Mouse (Mus musculus) cerebellum, adult 11-12 months (tissue): ENCODE data around the gene Fgfr2.
A peak's percentile ranks its signal among the peaks of the same experiment; 100 is the strongest.
"Not testable (repeated sequence)": the region's sequence is repeated elsewhere in the genome, so short reads cannot be mapped to it uniquely, and the experiment has no call there.

Experiments used
- DNase-seq: peaks from one replicate; pipeline ENCODE4 v3.0.0; 2022

Gene Fgfr2

DNA sequence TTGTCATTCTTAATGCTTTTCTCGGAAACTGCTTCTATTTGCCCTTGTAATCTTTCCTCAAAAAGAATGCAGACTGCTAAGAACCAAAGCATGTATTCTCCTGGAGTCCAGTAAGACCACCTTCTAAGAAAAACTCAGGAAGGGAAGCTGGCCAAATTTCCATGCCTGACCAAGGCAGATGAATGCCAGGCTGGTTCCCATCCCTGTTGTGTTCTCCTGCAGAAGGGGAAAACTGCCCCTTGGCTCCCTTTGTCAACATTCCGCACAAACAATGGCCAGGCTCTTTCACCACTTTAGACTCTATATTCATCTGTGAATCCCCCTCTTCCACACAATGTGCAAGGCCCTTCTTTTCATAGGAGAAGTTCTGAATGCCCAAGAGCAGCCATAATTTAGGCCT lies 5.3 kb downstream of the Fgfr2 start:
- no peak for DNase-seq

DNA sequence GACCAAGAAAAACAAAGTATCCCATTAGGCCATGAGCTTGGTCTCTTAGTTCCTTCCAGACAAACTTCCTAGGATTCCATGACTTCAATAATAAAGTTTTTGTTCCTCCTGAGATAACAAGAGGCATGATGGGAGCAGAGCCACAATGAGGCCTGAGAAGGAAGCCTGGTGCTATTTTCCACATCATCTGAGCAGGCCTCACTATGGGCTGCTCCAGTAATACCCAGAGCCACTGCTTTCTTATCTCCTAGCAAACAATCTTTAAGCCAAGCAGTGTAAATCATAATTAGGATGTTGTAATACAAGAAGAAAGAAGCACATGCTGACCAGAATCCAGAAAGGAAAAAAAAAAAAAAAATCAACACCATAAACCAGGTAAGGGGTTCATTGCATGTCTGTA lies 6.6 kb downstream of the Fgfr2 start:
- no peak for DNase-seq

DNA sequence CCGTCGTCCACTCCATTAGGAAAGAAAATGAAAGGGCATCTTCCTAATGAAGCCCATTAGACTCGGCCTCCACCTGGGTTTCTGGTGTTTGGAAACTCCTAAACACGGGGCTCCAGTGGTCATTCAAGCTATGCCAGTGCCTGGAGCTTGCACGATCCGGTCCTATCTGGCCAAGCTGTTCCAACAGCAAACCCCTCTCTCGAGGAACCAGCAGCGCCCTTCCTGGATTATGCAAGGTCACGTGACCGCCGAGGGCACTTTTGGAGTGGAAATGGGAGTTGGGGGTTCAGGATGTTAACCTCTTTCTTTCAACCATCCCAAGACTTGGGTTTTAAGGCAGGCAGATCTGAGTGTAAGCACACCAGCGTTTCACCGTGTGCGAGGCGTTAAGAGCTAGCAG lies 7.3 kb downstream of the Fgfr2 start:
- no peak for DNase-seq

DNA sequence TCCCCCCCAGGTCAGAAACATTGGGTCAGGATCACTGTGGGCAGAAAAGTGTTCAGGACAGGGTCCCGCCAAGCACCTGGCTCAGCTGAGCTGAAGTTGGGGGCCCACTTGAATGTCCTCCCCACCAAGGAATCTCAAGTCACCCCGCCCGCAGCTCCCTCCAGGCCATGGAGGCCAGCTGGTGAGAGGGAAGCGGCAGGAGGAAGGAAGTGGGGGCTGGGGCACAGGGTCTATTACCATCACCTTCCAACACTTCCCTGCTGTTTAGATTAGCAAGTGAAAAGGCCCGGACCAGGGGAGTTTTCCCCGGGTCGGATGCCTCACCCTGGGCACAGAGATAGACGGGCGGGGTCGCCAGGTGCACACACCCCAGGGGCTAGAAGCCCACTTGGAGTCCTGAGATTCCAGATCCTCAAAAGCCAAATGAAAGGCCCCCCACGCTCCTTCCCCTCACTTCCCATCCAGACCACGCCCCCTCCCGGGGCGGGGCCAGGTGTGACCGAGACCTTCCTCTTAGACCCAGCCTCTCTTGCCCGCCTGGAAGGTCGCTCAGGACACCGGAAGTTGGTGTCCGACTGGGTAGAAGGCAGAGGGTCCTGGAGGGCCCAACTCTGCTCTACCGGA lies 8.2 kb downstream of the Fgfr2 start:
- DNase-seq, result peak; percentile 50

DNA sequence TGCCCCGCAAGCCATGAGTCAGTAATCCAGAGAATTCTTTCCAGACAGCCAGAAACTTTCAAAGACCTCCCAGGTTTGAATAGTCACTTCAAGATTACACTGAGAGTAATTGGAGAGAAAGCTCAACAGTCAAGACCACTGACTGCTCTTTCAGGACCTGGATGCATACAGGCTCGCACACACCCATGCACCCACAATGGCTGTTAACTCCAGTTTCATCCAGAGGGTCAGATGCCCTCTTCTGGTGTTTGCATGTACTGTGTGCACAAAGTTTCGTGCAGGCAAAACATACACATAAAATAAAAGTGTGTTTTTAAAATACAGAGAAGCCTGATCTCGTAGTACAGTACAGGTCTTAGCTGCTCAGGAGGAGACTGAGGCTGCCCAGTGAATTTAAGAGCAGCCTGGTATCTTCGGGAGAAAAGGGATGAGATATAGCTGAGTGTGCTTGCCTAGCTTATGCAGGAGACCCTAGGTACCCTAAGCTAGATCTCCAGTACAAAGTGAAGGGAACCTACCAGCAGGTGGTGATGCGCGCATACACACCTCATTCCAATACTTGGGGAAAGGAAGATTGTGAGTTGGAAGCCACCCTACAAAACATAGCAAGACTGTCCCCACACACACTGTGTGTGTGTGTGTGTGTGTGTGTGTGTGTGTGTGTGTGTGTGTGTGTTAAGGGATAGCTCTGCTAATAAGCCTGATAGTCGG lies 9.8 kb downstream of the Fgfr2 start:
- DNase-seq, result no peak

DNA sequence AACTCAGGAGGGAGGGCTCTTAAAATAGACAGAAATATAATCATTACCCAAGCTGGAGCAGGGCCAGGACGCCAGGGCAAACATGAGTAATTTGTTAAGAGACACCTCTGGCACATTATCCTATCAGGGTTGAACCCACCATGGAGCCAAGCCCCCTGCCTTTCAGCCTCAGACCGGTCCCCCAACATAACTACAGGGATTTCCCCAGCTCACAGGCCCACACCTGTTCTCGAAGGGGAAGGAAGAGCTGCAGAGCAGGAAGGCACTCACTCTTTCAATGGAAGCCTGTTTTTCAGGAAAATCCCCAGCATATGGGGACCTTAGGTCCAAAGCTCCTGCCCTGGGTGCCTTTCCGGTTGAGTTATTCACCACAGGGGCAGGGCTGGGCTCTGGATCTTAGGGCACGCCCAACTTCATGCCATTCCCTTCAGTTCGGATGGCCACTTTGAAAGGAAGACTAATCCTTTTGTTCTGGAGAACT lies 10.8 kb downstream of the Fgfr2 start:
- no peak for DNase-seq

DNA sequence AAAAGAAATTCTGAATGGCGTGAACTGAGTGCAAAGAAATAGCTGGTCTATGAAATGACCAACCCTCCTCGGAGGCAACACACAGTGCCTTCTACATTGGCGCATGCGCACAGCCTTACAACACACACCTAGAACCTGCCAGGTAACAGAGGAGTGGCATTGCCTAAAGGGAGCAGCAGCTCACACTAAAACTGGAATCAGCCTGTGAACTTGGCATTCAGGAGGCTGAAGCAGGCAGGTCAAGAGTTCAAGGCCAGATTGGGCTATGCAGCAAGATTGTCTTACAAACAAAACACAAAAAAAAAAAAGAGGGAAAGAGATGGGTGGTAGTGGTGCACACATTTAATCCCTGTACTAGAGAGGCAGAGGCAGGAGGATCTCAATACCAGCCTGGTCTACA lies 13.7 kb downstream of the Fgfr2 start:
- DNase-seq, result no peak

DNA sequence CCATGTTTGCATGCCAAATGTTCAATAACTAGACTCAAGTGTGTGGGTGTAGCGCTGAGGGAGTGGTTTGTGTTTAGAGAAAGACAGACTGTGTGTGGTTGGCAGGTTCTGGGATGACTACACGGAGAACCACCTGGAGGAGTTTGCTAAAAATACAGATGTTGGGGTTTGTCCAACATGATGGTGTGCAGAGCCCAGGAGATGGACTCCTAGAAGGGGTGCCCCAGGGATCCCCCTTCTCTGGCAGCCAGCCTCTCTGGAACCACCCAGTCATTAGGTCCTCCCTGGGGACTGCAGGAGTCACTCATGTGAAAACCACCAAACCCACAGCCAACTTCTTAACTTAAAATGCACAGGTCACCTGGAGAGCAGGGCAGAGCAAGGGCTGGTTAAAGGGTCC lies 14.5 kb downstream of the Fgfr2 start:
- no peak for DNase-seq

DNA sequence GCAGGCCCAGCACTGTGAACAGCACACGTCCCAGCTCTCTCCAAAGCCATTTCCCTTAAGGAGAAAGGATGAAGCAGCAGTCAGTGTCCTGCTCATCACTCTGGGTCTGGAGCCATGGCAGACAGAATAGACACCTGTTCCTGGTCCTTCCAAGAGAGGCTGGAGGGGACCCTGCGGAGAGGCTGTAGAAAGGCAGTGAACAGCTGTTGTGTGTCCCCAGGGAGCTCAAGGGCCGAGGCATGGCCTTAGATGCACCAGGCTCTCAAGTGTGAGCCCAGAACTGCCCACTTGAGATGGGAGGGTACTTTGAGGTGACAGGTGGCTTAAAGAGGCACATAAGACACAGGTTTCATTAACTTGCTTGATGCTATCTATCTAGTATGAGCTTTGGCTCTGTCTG lies 20.6 kb downstream of the Fgfr2 start:
- DNase-seq, result no peak

DNA sequence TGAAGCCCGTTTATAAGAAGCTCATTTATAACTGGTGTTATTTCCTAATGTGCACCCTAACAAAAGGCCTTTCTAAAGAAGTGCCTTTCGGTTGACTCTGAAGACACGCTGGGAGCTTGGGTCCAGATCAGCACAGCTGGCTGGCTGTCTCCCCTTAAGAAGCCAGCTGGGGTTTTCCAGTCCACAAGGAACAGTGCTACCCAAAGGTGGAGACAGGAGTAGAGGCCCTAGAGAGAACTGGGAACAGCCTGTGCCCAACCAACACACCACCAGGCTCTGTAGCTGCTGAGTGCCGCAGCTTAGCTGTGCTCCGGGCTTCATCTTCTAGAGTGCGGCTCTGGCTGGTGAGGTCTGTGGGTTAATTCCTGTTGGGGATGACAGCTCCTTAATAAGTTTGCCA lies 22.1 kb downstream of the Fgfr2 start:
- no peak for DNase-seq

DNA sequence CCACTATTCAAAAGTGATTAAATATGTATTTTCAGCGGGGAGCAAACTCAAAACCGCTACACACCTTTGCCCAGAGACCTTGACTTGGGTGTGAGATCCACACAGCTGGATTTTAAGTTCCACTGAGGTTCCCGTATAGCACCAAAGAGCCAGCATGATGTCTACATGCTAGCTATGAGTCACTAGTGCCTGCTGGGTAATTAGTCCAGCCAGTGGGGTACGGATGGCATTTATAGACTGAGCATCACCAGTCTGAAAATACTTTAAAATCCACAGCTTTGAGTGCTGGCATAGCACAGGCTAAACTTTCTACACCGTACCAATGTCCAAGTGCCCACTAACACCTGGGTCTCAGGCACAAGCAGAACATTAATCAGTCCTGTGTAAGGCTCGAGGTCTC lies 23.0 kb downstream of the Fgfr2 start:
- DNase-seq, result no peak

DNA sequence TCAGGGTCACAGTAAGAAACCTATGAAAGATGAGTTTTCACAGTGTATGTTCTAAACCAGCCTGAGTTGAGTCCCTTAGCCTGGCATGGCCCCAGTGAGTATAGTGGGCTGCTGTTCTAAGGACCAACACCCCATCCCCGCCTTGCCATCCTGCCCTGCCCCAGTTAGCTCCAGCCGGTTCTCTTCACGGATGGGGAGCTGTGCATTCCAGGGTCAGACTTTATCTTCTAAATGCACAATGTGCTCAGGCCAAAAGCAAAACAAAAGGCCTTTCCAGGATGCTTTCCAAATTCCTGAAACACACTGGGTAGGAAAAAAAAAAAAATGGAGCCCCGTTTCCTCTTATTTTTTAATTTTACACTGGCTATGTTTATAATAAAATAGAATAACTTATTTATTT lies 23.9 kb downstream of the Fgfr2 start:
- DNase-seq, result no peak

DNA sequence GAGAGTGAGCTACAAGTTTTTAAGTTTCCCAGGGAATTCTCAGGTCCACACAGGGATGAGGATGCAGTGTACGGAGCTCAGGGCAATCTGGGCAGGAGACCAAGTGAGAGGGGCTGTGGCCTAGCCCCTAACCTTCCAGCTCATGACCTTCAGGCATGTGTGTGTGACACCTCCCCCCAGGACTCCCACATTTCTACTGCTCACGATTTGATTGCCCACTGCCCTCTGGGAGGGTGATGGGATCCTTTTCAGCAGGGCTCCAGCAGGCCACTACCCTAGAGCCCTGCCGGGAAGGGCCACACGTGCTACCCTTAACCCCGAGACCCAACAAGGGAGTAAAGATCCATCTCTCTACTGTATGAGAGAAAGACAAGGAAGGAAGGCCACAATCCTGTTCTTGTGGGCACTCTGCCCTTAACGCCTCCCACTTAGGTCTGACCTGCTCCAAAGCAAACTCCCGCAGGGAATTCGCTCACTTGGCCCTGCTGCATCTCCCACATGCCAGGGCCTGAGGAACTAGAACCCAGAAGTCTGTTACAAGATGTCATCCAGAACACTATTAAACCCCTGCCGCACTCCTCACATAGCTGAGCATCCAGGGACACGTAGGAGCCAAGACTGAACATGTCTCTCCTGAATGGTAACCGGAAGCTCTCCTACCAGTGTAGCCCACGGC lies 24.9 kb downstream of the Fgfr2 start:
- peak; percentile 62 for DNase-seq

DNA sequence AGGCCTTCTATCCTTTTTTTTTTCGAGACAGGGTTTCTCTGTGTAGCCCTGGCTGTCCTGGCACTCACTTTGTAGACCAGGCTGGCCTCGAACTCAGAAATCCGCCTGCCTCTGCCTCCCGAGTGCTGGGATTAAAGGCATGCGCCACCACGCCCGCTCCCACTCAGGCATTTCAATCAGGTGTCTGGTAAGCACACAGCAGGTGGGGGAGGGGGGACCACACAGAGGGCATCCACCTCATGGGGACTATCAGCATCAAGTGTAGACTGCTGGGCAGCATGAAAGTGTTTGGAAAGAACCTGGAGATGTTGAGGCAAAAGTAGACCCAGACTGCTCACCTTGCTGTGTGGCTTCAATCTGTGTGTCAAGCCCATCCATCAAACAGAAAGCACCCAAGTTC lies 27.5 kb downstream of the Fgfr2 start:
- DNase-seq, result not testable (repeated sequence)

DNA sequence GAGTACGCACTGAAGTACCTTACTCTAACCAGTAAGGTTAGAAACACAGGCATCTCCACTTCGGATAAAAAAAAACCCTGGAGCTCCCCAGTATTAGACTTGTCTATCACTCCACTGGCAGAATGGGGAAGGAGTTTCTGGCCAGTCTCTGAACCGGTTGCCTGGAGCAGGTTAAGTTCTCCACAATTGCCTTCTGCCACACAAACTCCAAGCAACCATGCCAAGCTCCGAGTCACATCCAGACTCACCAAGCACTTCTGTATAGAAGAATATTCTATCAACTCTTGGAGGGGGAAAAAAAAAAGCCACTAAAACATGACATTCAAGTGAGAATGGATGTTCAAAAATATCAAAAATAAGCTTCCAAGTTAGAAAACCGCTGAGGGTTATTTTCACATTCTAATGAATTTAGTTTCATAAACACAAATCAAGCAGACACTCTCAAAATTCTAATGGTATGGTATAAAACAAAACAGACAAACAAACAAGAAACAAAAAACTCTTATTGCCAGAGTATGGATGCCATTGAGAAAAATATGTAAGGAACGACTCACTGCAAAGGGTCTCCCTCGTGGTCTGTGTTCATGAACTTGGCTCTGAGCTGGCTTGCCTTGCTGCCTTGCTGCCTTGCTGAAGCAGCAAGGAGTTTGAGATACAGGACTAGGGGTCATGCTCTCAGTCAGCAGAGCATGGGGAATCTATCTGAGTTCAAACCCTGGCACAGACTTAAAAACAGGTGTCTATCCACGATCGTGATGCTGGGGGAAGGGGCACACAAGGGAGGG lies 28.2 kb downstream of the Fgfr2 start:
- DNase-seq, result no peak

DNA sequence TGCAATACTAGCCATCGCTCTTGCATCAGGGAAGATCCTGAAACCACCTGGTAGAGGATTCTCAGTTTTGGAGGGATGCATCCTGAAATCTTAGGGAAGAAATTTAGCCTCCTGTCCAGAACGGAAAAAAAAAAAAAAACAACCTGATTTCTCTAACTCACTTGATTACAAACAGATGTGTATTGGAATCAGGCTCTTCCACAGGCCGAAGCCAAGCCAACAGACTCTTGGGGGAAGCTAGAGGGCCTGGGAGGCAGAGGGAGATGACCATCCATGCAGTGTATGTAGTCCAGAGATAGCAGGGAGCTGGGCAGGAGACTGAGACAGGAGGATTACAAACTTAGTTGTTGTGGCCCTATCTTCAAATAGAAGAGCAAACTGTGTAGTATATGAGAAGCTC lies 29.0 kb downstream of the Fgfr2 start:
- no peak for DNase-seq

DNA sequence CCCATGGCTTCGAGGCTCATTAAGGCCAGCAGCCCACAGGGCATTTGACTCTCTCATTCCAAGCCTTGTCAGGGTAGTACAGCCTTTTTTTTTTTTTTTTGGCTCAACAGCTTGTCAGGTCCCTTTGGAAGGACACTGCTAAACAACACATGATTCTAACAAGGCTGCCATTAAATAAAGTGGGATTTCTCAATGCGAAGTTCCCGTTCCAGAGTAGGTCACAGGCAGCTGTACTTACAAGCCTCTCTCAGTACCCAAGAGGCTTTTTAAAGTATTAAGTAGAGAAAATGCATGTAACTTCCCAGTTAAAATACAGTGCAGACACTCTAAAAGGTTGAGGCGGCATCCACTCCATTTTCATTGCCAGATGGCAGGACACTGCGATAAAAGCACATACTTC lies 29.4 kb downstream of the Fgfr2 start:
- DNase-seq, result no peak

DNA sequence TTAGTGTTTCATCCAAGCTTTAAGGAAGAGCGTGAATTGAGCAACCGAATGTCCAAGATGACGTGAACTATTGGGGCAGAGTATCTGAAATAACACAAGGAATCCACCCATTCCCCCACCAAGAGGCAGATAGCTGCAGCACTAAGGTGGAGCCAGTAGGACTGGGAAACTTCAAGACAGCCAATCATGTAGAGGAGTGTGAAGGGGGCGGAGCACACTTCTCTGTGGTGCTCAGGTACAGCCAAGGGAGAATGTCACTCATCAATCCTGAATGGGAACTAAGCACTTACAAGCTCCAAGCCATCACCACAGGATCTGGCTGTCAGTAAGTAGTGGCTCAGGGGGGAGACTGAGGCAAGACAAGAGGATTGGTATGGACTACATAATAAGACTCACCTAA lies 32.5 kb downstream of the Fgfr2 start:
- DNase-seq, result no peak

DNA sequence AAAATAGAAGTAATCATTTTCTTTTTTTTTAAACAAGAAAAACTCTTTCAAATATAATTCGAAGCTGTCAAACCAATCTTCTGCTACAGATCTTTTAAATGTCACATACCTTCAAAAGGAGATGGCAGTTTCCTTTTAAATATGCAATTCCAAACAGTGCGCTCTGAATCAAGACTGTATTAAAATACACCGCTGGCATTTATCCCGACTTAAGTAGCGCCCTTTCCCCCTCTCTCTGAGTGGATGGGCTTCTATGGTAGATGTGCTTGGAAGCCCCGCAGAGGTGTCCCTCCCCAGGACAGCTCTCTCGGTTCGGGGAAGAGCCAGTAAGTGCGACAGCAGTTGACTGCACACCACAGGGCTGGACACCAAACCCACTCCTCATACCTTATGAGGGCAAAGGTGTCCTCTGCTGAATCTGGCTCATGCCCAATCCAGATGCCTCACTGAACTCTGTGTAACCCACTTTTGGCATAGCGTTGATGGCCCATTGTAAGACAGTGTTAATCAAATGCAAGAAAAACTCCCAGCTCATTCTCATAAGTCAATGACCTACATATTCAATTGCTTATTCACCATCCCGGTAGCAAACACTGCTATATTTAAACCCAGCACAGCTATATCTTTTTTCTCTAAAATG lies 33.4 kb downstream of the Fgfr2 start:
- DNase-seq, result no peak

DNA sequence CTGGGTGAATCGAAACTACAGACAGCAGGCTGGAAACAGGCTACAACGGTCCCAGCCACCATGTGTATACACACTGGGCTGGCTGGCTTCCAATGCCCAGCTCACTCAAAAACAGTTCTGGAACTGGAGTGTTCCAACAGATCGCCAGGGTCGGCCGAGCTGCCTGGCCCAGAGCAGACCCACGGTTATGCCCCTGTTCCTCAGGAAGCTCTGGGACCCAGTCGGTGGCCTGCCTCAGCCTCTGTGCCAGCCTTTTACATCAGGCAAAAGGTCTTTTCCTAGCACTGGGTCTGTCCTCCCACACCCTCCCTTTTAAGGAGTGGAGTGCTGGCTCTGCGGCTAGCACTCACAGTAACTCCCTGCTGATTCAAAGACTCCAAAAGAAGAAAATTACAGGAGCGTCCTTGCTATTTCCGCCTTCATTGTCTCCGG lies 34.3 kb downstream of the Fgfr2 start:
- DNase-seq, result peak; percentile 74

DNA sequence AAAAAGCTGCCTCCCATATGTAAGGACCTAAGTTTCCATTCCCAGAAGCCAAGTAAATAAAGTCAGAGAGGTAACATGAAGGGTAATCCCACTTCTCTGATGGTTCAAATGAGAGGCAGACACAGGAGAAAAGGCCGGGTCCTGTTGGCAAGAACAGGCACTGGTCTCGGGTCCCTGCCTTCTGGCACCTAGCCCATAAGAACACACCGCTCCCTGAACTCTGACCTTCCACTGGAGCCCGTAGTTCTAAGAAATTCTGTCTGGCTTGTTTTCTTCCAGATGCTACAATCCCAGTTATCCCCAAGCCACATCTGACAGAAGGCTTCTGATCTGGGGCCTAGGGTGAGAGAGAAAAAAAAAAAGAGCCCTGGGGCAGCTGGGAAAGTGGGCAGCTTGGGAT lies 34.7 kb downstream of the Fgfr2 start:
- no peak for DNase-seq

DNA sequence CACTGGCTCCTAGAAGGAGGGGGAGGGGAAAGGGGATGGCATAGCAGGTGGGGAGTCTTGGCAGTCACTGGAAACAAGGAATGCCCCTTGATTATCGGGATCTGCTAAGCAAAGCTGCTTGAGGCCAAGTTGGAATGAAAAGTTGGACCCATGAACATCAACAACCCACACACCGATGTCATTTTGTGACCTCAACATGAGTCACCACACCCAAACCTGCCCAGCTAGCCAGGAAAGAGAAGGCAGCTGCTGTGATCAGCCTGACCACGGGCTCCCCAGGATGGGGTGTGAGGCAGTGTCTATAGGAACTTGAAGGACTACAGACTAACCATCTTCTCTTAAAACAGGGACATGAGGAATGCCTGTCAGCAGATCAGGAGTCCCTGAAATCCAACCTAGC lies 37.7 kb downstream of the Fgfr2 start:
- DNase-seq, result no peak
